Mouse (Mus musculus): ENCODE measurements at regions not wholly inside any gene's neighbourhood (a gene's known extent, or its start where the extent isn't known, plus 50 kb on each side); places are given as distances from the start of the nearest gene placed in this dataset.

DNA sequence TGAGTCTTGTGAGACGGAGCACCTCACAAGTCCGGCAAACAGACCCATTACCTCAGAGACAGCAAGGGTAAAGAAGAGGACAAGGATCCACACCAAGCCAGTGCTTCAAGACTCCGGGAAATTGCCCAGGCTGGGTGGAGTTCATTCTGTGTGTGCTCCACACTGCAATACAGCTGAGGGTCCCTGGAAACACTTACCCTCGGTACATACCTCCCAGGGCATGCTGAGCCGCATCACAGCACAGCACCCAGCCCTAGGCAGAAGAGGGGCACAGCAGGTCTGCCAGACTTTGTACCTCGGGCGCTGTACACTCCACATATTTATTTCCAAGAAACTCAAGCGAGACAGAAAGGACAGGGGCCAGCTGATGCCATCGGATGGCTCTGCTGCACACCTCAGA, 54.5 kb upstream of the Cmc1 start:
- DNase-seq (ENCODE audit: low spot score): no peak

DNA sequence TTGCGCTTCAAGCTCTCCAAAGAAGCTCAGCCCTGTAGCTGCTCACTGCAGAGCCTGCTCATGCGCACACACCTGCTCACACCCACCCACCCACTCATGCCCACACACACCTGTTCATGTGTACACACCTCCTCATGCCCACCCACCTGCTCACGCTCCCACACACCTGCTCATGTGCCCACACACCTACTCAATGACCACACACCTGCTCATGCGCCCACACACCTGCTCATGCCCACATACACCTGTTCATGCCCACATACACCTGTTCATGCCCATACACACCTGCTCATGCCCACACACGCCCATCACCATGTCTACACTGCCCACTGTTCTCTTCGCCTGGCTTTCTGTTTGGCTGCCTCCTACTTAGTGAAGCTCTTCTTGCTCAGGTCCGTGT, 56.5 kb upstream of the Cmc1 start:
- DNase-seq (ENCODE audit: low spot score): no peak

GRCm38 (mm10) chr9:118219696-118220095, 69.7 kb upstream of the Cmc1 start:
- DNase-seq (ENCODE audit: low spot score): no peak

DNA sequence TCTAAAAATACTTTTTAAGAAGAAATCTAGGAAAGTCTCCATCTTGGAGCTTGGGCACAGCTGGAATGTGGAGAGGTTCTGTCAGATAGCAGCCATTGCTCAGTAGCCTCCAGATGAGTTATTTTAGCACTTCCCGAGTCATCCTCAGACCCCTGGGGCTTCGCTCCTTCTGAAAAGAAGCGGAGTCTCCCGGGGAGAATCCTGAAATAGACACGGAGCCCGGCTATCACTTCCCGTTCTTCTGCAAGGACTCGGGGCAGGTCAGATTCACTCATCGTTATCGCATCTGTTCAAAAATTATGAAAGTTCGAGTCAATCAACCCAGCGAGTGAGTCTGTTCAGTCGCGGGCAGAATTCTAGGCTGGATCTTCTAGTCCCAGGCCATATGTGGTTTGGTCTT, 71.2 kb upstream of the Cmc1 start:
- DNase-seq (ENCODE audit: low spot score): no peak

- DNase-seq (ENCODE audit: low spot score): no peak
Measured at GRCm38 (mm10) chr9:118227401-118228061, 77.6 kb upstream of the Cmc1 start.

GRCm38 (mm10) chr9:118228691-118229427, 78.9 kb upstream of the Cmc1 start:
- no peak for DNase-seq (ENCODE audit: low spot score)

GRCm38 (mm10) chr9:118240711-118241110, 90.7 kb upstream of the Cmc1 start:
- DNase-seq (ENCODE audit: low spot score): no peak

DNA sequence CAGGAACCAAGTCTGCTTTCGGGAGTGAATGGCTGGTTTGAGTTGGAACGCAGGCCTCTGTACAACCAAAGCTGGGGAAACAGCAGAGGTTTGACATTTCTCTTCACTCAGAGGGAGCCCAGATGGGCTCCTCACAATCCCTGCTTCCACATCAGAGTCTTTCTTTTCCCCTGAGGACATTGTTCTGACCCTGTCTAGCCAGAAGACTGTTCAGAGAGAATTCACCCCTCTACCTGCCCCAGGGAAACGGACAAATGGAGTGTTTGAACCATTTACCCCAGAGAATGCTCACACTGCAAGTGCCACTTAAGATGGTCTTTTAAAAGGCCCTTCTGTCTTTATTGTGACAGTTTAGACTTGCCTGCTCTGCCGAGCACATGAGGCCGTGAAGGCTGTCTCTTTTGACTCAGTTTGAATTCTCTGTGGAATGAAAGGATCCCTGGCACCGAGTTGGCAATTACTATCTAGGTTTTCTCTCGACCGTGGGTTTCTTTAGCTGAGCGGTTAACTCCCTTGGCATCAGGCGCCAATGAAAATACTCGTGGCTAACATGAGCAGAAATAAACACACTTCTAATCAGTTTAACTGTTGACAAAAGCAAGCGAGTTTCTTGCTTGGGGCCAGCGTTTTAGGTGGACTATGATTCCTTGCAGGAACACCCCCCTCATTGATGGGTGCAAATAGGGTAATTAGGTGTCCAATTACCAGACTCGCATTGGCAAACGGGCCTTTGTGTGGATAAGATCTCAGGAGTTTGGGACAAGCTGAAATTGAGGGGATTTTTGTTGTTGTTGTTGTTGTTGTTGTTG, 97.0 kb upstream of the Cmc1 start:
- DNase-seq (ENCODE audit: low spot score): no peak

DNA sequence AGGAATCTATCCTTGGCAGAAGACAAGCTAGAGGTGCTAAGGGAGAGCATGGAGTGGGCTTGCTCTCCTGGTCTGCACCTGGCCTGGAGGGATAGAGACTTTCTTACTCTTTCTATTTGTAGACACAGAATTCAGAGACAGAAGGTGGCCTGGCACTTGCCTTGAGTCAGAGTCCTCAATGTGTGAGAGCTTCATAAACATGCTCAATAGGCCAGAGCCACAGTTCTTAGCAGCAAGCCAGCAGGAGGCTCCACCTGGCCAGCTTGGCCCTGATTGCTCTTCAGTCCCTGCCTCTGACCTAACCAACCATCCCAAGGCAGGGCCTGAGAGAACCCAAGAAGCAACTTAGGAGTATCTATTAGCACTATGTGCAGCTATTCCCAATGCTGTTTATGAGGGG, 103.9 kb upstream of the Cmc1 start:
- DNase-seq (ENCODE audit: low spot score): no peak

GRCm38 (mm10) chr9:118255200-118255733, 105.3 kb upstream of the Cmc1 start:
- no peak for DNase-seq (ENCODE audit: low spot score)

DNA sequence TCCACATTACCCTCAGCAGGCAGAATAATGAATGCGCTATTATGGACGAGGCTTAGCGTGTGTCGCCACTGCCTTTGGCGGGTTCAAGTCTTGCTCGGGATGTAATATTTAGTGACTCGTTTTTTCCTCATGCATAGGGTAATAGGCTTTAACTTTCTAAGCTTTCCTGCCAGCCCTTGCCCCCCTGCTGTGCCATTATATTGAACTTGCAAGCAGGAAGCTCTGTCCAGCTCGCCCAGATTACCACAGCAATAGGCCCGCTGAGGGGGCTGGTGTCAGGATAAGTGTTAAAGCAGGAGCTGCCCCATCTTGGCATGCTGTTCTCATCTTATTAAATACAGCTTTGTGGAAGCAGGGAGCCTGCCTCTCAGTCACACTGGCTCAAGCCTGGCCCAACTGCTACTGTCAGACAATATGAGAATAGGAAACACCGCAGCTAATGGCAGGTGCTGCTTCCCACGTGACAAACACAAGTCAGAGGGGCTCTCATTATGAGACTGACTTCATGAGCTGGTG, 105.8 kb upstream of the Cmc1 start:
- DNase-seq (ENCODE audit: low spot score): no peak

GRCm38 (mm10) chr9:118266298-118266697, 116.3 kb upstream of the Cmc1 start:
- DNase-seq (ENCODE audit: low spot score): no peak

GRCm38 (mm10) chr9:118271681-118272080, 121.7 kb upstream of the Cmc1 start:
- DNase-seq (ENCODE audit: low spot score): no peak

DNA sequence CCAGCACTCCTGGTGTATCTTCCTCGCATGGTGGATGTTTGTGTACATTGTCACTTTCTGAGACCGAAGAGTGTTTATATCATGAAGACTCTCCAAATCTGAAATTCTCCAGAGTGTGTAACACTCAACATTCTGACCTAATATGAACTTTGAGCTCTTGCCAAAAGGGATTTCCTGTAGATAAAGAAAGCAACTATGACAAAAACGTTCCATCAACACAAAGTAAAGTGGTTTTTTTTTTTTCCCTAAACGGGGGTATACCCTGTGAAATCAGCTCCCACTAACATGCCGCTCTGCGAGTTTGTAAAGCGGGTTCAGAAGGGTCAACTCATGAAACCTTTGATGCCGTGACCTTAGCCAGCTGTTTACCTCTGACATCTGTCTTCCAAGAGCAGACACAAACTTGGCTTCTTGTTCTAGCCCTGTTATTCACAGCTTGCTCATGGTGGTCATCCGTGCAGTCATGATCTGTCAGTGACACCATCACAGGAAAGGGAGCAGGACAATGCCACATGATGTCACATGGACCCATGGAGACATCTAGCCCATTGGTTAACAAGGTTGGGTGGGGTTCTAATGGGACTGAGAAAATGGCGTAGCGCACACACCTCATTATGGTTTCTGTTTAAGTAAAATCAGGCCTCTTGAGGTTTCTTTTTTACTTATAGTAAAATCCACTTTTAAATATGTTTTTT, 122.9 kb upstream of the Cmc1 start:
- DNase-seq (ENCODE audit: low spot score): no peak

DNA sequence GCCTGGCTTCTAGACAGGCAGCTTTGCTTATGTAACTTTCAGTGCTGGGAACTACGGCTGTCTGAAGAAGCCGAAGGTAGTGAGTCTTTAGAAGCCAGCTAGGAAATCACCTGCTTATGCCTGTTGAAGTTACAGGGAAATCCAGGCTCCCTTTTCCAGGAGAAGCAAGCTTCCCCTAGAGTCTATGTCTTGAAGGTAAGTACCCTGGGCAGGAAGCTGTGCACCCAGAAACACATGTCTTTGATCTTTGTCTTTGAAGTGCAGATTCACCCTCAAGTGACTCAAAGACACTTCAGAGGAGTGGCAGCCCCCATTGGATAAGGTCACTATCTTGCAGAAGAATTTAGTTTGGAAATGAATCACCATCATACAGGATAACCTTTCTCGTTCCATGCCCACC, 135.5 kb upstream of the Cmc1 start:
- no peak for DNase-seq (ENCODE audit: low spot score)

DNA sequence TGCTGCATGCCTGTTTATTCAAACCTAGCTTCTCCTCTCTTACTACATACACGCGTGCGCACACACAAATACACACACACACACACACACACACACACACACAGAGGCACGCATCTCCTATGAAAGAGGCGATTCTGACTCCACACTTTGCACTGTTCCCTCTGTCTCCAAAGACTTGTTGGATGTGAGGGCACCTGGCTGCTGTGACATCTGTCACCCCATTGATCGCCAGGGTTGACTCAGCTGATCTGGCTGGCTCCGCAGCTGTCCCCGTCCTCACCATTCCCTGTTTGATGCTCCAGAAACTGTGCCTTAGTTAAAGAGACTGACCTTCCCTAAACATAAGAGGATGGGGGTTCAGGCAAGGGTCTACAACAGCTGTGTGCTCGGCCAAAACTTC, 137.6 kb upstream of the Cmc1 start:
- no peak for DNase-seq (ENCODE audit: low spot score)

DNA sequence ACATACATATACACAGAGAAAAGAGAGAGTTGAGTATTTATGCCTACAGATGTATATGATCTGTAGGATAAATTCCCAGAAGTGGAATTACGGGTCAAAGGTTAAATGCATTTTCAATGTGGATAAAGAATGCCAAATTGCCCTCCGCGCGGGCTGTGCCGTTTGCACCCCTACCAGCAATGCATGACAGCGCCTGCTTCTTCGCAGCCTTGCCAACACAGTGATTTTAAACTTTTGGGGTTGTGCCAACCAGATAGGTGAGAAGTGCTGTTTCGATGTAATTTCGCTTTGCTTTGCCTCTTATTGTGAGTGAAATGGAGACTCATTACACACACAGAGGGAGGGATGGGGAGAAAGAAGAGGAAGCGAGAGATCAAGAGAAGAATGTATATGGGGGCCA, 142.9 kb upstream of the Cmc1 start:
- no peak for DNase-seq (ENCODE audit: low spot score)

- DNase-seq (ENCODE audit: low spot score): no peak
Measured at GRCm38 (mm10) chr9:118294011-118294410, 144.0 kb upstream of the Cmc1 start.

- DNase-seq (ENCODE audit: low spot score): no peak
Measured at GRCm38 (mm10) chr9:118302785-118303384, 152.9 kb upstream of the Cmc1 start.

DNA sequence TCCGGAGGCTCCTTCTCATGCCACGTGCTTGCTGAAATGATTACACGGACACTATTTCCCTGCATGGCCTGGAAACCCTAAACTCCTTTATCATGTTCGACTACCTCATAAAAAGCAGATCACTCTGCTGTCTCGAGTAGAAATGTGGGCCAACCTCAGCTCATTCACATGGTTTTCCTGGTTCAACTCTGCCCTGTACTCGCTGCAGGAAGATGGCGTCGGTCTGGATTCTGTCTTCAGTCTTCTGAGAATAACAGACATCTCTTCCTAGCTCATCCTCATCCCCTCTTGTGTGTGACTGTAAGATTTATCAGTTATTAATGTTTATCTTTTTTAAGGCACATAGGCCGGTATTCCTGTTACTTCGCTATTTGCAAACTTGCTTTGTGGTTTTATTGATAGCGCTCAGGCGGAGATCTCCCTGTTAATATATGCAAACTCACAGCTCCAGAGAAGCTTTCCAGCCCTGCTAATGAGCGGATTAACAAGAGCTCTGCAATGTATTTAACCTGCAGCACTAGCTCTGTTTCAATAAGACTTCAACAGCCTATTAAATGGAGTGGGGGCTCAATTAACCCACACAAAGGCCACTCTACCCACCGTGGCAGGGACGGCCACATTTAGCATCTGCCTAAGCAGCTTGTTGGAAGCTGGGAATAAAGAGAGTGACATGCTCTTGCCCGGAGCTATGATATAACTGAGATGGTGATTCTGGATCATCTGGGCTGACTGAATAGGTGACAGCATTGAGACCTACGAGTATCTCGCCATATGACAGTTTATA, 159.5 kb upstream of the Eomes start:
- DNase-seq (ENCODE audit: low spot score): no peak

GRCm38 (mm10) chr9:118323796-118324195, 154.2 kb upstream of the Eomes start:
- DNase-seq (ENCODE audit: low spot score): no peak
